Mouse (Mus musculus): ENCODE data around the gene Cd52. TPM values are rescaled to one million over a fixed set of nuclear protein-coding genes. Genes with fewer than 3 reads are reported as not detected.
"Not testable (repeated sequence)": the region's sequence is repeated elsewhere in the genome, so short reads cannot be mapped to it uniquely, and the experiment has no call there.

Gene Cd52
- 1 to 10 TPM in 1 of 2 experiments, not detected in 1; 1.1 TPM for total RNA-seq (2021)

- no peak for DNase-seq
Measured at GRCm38 (mm10) chr4:134094923-134095547, at the start of gene Cd52. Cd52 (minus strand) TSS chr4:134095082.

DNA sequence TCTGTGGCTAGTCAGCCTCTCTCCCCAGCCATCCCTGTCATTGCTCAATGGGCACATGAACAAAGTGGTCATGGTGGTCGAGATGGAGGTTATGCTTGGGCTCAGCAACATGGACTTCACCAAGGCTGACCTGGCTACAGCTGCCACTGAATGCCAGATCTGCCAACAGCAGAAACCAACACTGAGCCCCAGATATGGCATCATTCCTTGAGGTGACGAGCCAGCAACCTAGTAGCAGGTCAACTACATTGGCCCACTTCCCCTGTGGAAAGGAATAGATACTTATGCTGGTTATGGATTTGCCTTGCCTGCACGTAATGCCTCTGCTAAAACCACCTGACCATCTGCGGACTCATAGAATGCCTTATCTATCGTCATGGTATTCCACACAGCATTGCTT, 49.4 kb upstream of the Cd52 start:
- DNase-seq, result not testable (repeated sequence)

GRCm38 (mm10) chr4:134138857-134139256, 44.0 kb upstream of the Cd52 start:
- DNase-seq, result no peak

DNA sequence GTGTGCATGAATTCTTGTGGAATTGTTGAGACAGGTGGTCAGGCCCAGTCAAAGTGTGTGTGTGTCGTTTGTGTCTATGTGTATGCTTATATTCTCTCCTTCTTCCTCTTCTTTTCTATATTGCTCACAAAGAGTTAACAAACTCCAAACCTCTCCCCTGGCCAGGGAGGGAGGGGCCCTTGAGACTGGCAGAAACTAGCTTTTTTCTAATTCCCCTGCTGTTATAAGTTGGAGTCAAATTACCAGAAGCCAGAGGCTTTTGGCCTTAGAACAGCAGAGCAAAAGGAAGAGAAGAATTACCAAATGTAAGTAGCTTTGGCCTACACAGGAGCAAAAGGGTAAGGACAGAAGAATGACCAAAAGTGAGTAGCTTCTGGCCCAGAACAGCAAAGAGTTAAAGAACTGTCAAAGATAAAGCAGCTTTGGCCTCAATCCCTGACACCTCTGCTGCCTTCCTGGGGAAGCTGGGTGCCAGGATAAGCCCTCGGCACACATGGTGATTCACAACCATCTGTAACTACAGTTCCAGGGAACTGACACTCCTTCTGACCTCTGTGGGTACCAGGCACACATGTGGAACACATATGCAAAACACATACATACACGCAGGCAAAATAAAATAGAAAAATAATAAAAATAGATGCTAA, 41.5 kb upstream of the Cd52 start:
- no peak for DNase-seq

DNA sequence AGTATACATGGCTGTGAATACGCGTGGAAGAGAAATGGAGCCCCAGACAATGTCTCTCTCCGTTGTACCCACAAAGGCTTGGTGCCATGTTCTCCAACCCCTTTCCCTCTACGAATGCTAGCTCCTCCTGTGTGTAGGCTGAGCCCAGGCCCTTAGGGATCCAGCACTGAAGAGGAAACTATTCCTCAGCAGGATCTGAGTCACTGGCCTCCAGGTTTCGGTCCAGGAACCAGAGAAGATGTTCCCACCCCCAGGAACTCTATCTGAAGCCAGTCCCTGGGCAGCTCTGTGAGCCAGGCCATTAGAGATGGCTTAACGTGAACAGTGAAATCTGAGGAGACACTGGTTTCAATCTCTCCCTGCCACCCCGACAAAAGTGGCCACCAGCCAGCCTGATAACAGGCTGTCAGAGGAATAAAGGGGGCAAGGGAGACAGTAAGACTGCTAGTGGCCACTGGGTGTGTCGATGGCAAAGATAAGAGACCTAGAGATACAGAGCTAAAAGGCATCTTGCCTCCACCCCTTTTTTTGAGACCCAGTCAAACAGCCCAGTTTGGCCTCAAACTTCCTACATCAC, 37.7 kb upstream of the Cd52 start:
- DNase-seq, result no peak

DNA sequence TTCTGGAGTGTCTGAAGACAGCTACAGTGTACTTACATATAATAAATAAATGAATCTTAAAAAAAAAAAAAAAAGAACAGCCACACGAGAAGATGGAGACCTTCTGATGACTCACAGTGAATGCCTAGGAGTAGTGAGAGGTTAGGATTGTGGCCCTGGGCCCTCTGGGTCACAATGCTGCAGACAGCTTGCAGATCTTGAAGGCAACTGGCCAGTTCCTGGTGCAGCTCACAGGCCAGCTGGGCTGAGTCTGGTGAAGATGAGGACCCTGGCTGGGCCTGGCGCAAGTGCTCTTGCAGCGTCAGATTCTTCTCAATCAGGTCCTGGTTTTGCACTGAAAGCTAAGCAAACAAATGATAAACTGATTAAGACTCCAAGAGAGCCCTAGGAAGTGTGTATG, 37.2 kb upstream of the Cd52 start:
- no peak for DNase-seq

DNA sequence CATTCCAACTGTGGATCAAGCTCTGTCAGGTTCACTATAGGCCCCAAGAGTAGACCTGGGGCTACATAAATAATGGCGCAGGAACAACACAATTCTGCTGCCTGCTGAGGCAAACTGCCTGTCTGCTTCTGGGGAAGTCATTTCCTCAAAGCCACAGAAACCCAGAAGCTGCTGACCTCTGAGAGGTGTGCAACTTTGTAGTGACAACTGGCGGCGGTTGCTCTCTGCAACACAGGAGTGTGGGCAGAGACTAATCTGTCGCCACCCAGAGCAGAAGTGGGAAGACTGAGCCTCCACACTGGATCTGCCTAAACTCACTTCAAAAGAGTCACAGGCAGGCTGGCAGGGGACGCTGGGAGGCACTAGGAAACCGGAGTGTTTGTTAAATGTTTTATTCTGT, 34.6 kb upstream of the Cd52 start:
- DNase-seq, result no peak

- DNase-seq, result no peak
Measured at GRCm38 (mm10) chr4:134128983-134129362, 34.1 kb upstream of the Cd52 start.

DNA sequence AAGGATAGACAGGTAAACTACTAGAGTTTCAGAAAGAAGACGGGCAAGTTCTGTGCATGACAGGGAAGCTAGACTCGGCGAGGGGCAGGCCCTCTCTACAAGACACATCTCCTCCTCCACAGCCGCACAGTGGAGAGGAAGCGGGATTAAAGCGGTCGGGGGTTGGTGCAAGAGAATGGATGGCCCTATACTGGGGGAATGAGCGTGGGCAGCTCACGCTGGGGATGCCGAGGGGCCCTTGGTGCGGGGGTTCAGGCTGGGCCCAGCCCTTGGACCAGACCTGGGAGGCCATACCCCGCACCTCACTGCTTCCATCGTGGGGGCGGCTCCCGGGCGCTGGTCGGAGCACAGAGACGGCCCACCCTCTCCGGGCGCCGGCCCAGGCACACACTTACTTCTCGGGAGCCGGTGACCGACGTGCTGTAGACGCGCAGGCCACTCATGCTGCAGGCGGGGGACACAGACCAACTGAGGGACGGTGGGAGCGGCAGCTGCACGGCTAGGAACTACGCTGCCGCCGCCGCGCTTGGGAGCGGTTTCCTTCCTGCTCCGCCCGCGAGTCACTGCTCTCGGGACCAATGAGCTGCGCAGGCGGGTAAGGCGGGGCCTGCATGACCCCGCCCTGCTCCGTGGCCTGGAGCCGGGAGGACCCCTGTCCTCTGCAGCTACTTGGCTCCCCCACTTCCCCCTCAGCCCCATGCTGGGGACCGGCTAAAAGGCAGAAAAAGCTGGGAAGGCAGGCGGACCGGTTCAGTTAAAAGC, 33.5 kb upstream of the Cd52 start, which contains the start of gene Sh3bgrl3:
Sh3bgrl3 (minus strand) TSS at position 569 of the 762 bp plus-strand sequence.
- peak; percentile 86 to 89 for DNase-seq

DNA sequence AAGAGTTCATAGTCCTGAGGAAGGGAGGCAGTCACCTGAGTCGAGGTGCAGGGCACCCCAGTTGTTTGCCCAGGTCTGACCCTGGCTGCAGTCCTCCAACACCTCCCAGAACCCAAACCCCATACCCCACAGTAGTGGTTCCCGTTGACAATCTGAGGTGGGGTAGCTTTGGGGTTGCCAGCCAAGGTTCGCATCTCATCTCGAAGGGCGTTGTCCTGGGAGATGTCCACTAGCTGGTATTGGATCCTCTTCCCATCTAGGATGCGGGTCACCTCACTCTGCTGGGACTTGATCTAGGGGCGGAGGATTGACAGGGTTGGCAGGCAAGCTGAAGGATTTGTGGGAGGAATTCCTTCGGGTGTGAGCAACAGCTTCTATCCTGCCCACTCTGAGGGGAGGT, 32.9 kb upstream of the Cd52 start:
- peak in 1 of 2 experiments; percentile 26 for DNase-seq

GRCm38 (mm10) chr4:134127121-134127455, 32.2 kb upstream of the Cd52 start:
- DNase-seq, result peak; percentile 68 to 69

DNA sequence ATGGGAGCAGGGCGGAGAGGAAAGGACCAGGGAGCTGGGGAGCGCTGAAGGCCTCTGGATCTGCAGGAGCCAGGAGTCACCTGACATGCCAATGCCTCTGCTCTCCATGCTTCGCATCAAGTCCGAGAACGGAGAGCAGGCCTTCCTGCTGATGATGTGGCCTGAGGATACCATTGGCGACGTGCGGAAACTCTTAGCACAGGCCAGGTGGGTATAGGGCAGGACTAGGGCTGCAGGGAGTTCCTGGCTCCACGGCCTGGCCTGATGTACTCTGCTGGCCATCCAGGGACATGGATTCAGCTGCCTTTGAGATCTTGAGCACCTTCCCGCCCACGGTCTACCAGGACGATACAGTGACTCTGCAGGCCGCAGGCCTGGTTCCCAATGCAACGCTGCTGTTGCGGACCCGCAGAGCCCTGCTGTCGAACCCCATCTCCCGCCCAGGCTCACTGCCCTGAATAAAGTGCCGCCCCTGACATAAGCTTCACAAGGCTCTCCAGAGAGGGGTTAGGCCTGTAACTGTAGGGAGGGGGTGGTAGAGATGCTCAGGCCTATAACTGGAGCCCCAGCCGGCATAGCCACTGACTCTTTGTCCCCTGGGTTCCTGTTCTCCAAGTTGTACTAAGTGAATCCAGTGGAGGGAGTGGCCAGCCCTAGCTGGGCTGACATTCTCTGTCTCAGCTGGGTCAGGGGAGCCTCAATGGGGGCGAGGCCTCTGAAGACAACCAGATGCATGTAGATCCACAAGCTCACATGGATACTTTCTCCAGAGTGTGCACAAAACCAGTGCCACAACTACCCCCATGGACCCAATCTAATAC, 31.6 kb upstream of the Cd52 start:
- peak; percentile 25 to 29 for DNase-seq

GRCm38 (mm10) chr4:134125383-134126060, 30.6 kb upstream of the Cd52 start:
- DNase-seq, result no peak

GRCm38 (mm10) chr4:134123680-134124551, 29.0 kb upstream of the Cd52 start:
- peak; percentile 84 to 88 for DNase-seq

DNA sequence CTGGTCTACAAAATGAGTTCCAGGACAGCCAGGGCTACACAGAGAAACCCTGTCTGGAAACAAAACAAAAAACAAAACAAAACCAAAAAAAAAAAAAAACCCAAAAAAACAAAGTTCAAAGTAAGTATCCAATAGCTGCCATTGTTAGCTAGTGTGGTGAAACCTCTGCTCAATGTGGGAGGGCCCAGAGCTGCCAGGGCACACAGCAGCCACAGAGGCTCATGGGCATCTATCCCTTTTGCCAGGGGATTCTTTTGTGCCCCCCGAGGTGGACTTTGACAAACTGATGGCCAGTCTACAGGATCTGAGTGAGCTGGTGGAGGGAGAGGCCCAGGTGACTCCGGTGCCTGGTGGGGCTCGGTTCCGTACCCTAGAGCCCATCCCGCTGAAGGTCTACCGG, 28.3 kb upstream of the Cd52 start:
- DNase-seq, result no peak

DNA sequence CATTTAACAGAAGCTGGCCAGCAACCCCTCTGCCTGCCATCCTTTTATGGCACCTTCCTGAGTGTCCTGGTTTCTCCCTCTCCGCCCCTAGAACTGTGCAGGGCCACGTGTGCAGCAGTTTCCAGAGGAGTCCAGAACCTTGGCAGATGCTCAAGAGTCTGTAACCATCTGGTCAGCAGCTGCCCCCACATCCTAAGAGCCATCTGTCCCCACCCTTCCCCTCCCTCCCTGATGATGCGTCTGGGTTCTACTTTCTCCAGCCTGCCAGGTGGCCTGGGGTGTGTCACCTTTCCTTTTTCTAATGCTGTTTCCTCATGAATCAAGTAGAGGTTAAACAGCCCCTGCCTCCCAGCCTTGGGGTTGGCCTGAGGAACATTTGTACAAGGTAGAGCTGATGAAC, 27.4 kb upstream of the Cd52 start:
- no peak for DNase-seq

DNA sequence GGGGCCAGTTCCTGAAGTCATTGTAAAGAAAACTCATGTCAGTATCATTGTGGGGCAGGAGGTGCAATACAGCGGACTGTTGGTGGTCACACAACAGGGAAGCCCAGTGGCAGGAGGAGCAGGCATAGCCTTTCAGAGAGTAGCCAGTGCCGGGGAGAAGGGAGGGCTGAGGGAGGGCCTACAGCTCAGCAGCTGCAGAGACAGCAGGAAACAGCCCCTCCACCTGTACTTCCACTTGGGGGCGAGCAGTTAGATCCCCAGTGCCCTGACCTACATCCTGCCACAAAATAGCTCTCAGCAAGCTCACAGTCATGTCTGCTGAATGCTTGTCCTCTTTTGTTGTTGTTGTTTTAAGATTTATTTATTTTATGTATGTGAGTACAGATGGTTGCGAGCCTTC, 26.7 kb upstream of the Cd52 start:
- no peak for DNase-seq

DNA sequence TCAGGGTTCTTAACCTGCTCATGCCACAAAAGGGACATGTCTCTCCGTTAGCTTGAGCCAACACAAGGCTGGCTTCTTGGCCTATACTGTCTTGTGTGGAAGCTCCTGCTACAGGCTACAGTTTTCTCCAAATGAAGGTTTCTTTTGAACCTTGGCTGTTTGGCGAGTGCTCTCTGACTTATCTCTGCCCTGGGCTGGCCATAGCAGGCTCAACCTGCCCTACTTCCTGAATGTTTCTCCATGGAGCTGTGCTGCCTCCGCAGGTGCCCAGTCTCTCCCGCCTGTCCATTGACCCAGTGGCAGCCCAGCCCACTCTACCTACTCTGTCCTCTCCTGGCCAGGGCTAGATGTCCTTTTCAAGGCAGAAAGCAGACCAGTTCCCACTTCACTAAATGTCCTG, 26.0 kb upstream of the Cd52 start:
- DNase-seq, result no peak

GRCm38 (mm10) chr4:134120192-134120805, 25.4 kb upstream of the Cd52 start:
- DNase-seq, result no peak

DNA sequence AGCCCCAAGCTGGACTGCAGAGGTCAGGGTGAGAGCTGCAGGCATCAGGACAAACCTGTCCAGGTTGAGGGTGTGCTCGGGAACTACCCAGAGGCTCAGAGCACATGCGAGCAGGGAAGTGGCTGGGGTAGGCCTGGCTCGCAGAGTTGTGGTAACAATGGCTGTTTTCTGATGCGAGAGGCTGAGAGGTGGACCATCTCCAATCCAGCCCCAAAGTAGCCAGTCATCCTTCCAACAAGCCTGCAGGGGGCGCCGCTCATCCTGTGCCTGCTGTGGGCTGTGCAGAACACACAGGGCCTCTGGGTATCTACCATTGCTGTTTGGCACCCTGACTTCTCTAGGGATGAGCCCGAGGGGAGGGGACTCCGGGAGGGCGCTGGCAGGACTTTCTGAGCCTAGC, 24.8 kb upstream of the Cd52 start:
- DNase-seq, result no peak

Measured in layer of hippocampus, postnatal 36 days (tissue).